Mouse (Mus musculus) CH12.LX (cell line): ENCODE measurements around the gene Sycn. TPM values are rescaled to one million over a fixed set of nuclear protein-coding genes. Genes with fewer than 3 reads are reported as not detected.
A peak's percentile ranks its signal among the peaks of the same experiment; 100 is the strongest.

Experiments
- DNase-seq: peaks from one replicate; pipeline ENCODE4 v3.0.0-alpha.2; 2013; ENCODE audit errors: extremely low read depth
- H3K27ac ChIP-seq: 2 replicates; pipeline ENCODE4 v1.5.1; 2012; ENCODE audit warnings: low read depth, mild to moderate bottlenecking, control low read depth, moderate library complexity; ENCODE audit not compliant: insufficient read depth
- H3K27me3 ChIP-seq: replicated peaks from 2 replicates; pipeline ENCODE3; 2012; ENCODE audit warnings: inconsistent platforms
- H3K36me3 ChIP-seq, 2 experiments: replicated peaks in 1 of 2; 2 replicates each; pipeline versions ENCODE3 to v1.6.1; 2012; ENCODE audit warnings: inconsistent platforms in 1 of 2, low read length in 1 of 2, mild to moderate bottlenecking in 1 of 2, mixed read lengths in 1 of 2, moderate library complexity in 1 of 2; ENCODE audit not compliant: control insufficient read depth in 1 of 2, insufficient read depth in 1 of 2
- H3K4me1 ChIP-seq, 2 experiments: 2 replicates each; pipeline ENCODE4 v1.6.1; 2012; ENCODE audit warnings: inconsistent platforms in 1 of 2, moderate library complexity in 1 of 2; ENCODE audit not compliant: insufficient read depth in 2 of 2, control insufficient read depth in 1 of 2
- H3K4me2 ChIP-seq: 2 replicates; pipeline ENCODE4 v1.6.1; 2012; ENCODE audit warnings: low read depth, mild to moderate bottlenecking, control low read depth; ENCODE audit not compliant: poor library complexity, insufficient read depth, severe bottlenecking
- H3K4me3 ChIP-seq, 3 experiments: fragments of 150-350 bp in 1 of 3; sonication (generic) in 1 of 3; replicated peaks in 1 of 3; 2 replicates each; pipeline versions ENCODE3 to v1.5.1; 2011 to 2012; ENCODE audit warnings: low read depth in 2 of 3, low read length in 2 of 3, mild to moderate bottlenecking in 2 of 3, moderate library complexity in 2 of 3, control low read depth in 1 of 3, improper control_type of control experiment in 1 of 3, inconsistent platforms in 1 of 3, mixed read lengths in 1 of 3; ENCODE audit not compliant: poor library complexity in 1 of 3
- H3K79me2 ChIP-seq: replicated peaks from 2 replicates; pipeline ENCODE4 v1.6.1; 2012; ENCODE audit warnings: mild to moderate bottlenecking, moderate library complexity; ENCODE audit not compliant: control insufficient read depth, poor library complexity, insufficient read depth, severe bottlenecking; ENCODE audit errors: extremely low read depth
- H3K9ac ChIP-seq: 2 replicates; pipeline ENCODE4 v1.6.1; 2012; ENCODE audit warnings: low read depth, mild to moderate bottlenecking, control low read depth, moderate library complexity; ENCODE audit not compliant: insufficient read depth
- H3K9me3 ChIP-seq: replicated peaks from 2 replicates; pipeline ENCODE3; 2012; ENCODE audit warnings: low read length, inconsistent platforms, mixed read lengths
- CHD1 ChIP-seq: IDR thresholded peaks from 2 replicates; pipeline ENCODE4 v1.6.1; 2012; ENCODE audit warnings: low read depth, low read length, improper control_type of control experiment, inconsistent platforms
- CTCF ChIP-seq, 2 experiments: IDR thresholded peaks in 1 of 2; conservative IDR thresholded peaks in 1 of 2; 2 replicates each; pipeline ENCODE4 v1.5.1; 2011 to 2012; ENCODE audit warnings: low read depth in 2 of 2, low read length in 2 of 2, improper control_type of control experiment in 1 of 2, inconsistent platforms in 1 of 2, mild to moderate bottlenecking in 1 of 2, moderate library complexity in 1 of 2
- E2F4 ChIP-seq: IDR thresholded peaks from 2 replicates; pipeline ENCODE4 v1.6.1; 2011; ENCODE audit warnings: low read depth, low read length, improper control_type of control experiment; ENCODE audit not compliant: insufficient replicate concordance
- EP300 ChIP-seq: IDR thresholded peaks from 2 replicates; pipeline ENCODE4 v1.6.1; 2011; ENCODE audit warnings: low read length, improper control_type of control experiment
- ETS1 ChIP-seq: conservative IDR thresholded peaks from 2 replicates; pipeline ENCODE4 v1.6.1; 2012; ENCODE audit warnings: low read depth, mild to moderate bottlenecking, inconsistent platforms, low read length, improper control_type of control experiment, moderate library complexity
- GABPA ChIP-seq: IDR thresholded peaks from 2 replicates; pipeline ENCODE4 v1.6.1; 2012; ENCODE audit warnings: low read depth, low read length, improper control_type of control experiment, inconsistent platforms; ENCODE audit not compliant: insufficient replicate concordance
- JUN ChIP-seq: IDR thresholded peaks from 2 replicates; pipeline ENCODE4 v1.6.1; 2011; ENCODE audit warnings: low read depth, mild to moderate bottlenecking, low read length, improper control_type of control experiment, moderate library complexity; ENCODE audit not compliant: insufficient read depth
- JUND ChIP-seq: conservative IDR thresholded peaks from 2 replicates; pipeline ENCODE4 v1.6.1; 2011; ENCODE audit warnings: low read depth, low read length, improper control_type of control experiment
- MAFK ChIP-seq: IDR thresholded peaks from 2 replicates; pipeline ENCODE4 v1.6.1; 2011; ENCODE audit warnings: low read length, improper control_type of control experiment; ENCODE audit not compliant: insufficient replicate concordance
- MAX ChIP-seq: IDR thresholded peaks from 2 replicates; pipeline ENCODE4 v1.6.1; 2011; ENCODE audit warnings: low read length, improper control_type of control experiment
- MAZ ChIP-seq: IDR thresholded peaks from 2 replicates; pipeline ENCODE4 v1.6.1; 2012; ENCODE audit warnings: low read depth, mild to moderate bottlenecking, inconsistent platforms, low read length, improper control_type of control experiment, moderate library complexity
- MXI1 ChIP-seq: IDR thresholded peaks from 2 replicates; pipeline ENCODE4 v1.6.1; 2011; ENCODE audit warnings: mild to moderate bottlenecking, low read depth, low read length, improper control_type of control experiment
- NELFE ChIP-seq: IDR thresholded peaks from 2 replicates; pipeline ENCODE4 v1.6.1; 2011; ENCODE audit warnings: low read depth, low read length, improper control_type of control experiment
- NRF1 ChIP-seq: IDR thresholded peaks from 2 replicates; pipeline ENCODE4 v1.6.1; 2014; ENCODE audit warnings: low read depth, mild to moderate bottlenecking, inconsistent platforms, low read length, improper control_type of control experiment, moderate library complexity
- POLR2AphosphoS2 ChIP-seq: IDR thresholded peaks from 2 replicates; pipeline ENCODE4 v1.6.1; 2011; ENCODE audit warnings: low read depth, low read length, improper control_type of control experiment
- RAD21 ChIP-seq: IDR thresholded peaks from 2 replicates; pipeline ENCODE4 v1.6.1; 2011; ENCODE audit warnings: low read depth, mild to moderate bottlenecking, low read length, improper control_type of control experiment, moderate library complexity
- TCF12 ChIP-seq: IDR thresholded peaks from 2 replicates; pipeline ENCODE4 v1.6.1; 2014; ENCODE audit warnings: low read depth, mild to moderate bottlenecking, inconsistent platforms, low read length, improper control_type of control experiment
- UBTF ChIP-seq: IDR thresholded peaks from 2 replicates; pipeline ENCODE4 v1.6.1; 2012; ENCODE audit warnings: low read depth, mild to moderate bottlenecking, inconsistent platforms, low read length, improper control_type of control experiment, moderate library complexity
- USF1 ChIP-seq: IDR thresholded peaks from 2 replicates; pipeline ENCODE4 v1.6.1; 2014; ENCODE audit warnings: low read depth, mild to moderate bottlenecking, inconsistent platforms, low read length, improper control_type of control experiment
- USF2 ChIP-seq: conservative IDR thresholded peaks from 2 replicates; pipeline ENCODE4 v1.6.1; 2011; ENCODE audit warnings: low read depth, low read length, improper control_type of control experiment
- ZC3H11A ChIP-seq: IDR thresholded peaks from 2 replicates; pipeline ENCODE4 v1.6.1; 2012; ENCODE audit warnings: low read depth, mild to moderate bottlenecking, inconsistent platforms, low read length, improper control_type of control experiment
- ZKSCAN1 ChIP-seq: IDR thresholded peaks from 2 replicates; pipeline ENCODE4 v1.6.1; 2012; ENCODE audit warnings: low read depth, inconsistent platforms, low read length, improper control_type of control experiment, borderline replicate concordance
- ZMIZ1 ChIP-seq: IDR thresholded peaks from 2 replicates; pipeline ENCODE4 v1.6.1; 2012; ENCODE audit warnings: low read depth, mild to moderate bottlenecking, inconsistent platforms, low read length, improper control_type of control experiment
- dilution Hi-C: fragments of 300-500 bp; cut with MboI; formaldehyde crosslinking; loops from 2 replicates; pipeline ENCODE4 v1.14.3; 2020; ENCODE audit warnings: low sequenced_read_pairs; ENCODE audit not compliant: extremely low pct_unique_long_range_greater_than_20kb, extremely low pct_ligation_motif_present
- in situ Hi-C: fragments of 300-500 bp; cut with MboI; formaldehyde crosslinking; loops from 3 replicates; pipeline ENCODE4 v1.14.3; 2019; ENCODE audit warnings: low sequenced_read_pairs, low pct_ligation_motif_present, low pct_unique_long_range_greater_than_20kb, mixed read lengths
- polyA plus RNA-seq: library from polyadenylated mRNA; unstranded; fragments of >175 nt; gene quantifications from 2 replicates; pipeline ENCODE4 v1.2.1, GENCODE M21; 2012; ENCODE audit warnings: low read depth; ENCODE audit not compliant: insufficient read length
- total RNA-seq, 2 experiments: library from RNA; depleted of rRNA; stranded (reverse); fragments of 300-350 nt in 1 of 2; fragments of >200 nt in 1 of 2; gene quantifications; 2 replicates each; pipeline ENCODE4 v1.2.3; 2012 to 2014

Gene Sycn
- total and polyA plus RNA-seq, 3 experiments: not detected

DNA sequence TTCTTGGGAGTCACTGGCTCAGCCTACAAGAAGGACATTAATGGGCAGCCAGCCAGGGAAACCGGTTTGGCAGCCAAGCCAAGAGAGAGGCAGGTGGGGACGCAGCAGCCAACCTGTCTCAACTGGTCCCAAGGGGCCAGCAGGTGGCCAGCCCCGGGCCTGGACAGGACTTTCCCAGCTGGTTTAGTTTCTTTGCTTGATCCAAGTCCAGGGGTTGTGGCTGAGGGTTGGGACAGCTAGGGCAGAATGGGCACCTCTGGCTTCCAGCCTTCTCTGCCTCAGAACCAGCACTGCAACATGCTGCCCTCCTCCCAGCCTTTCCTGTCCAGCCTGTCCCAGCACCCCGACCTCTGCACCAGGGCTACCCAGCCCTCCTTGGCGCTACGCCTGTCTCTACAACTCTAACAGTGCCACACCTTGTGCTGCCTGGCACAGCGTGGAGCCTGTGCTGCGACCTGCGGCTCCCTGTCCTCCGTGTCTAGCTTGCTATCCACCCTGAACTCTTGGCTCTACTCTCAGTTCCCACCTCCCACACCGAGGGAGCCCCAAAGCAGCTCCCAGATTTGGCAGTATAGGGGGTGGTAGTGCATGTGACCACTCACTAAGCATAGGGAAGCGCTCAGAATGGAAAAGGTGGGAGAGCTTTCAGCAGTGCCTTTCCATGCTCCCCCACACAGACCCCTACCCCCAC, 29.8 kb downstream of the Sycn start:
- Histone ChIP-seq H3K4me1 (peaks cover 4 to 29% of the 10 kb centered on the region in 2 experiments), H3K36me3 (peaks cover 23 to 73% of the 10 kb centered on the region in 2 experiments), H3K4me3 (no peak overlapping the region), H3K9ac (no peak overlapping the region), H3K79me2 (no peaks in the 10 kb centered on the region), H3K27me3 (no peaks in the 10 kb centered on the region), H3K9me3 (no peaks in the 10 kb centered on the region)
- DNase-seq: no peak
- in situ Hi-C loops (no loop called here), dilution Hi-C loops (no loop called here)
- TF ChIP-seq GABPA (no peak), MXI1 (no peak), ZC3H11A (no peak), E2F4 (no peak), CHD1 (no peak), MAZ (no peak), TCF12 (no peak), UBTF (no peak), USF2 (no peak), CTCF (conservative IDR thresholded peaks at IDR 0.05 in 1 of 2, IDR thresholded peaks at IDR 0.05 in 1 of 2; ENCODE audit: low read depth in 2 of 2, low read length in 2 of 2) (no peak), MAX (no peak), ZMIZ1 (no peak), NELFE (no peak), EP300 (no peak), POLR2AphosphoS2 (no peak), JUND (no peak)
- TF ChIP-seq, all 38 proteins: peak for 0
- Histone ChIP-seq H3K4me2 (no peak overlapping the region), H3K27ac (no peak overlapping the region)

DNA sequence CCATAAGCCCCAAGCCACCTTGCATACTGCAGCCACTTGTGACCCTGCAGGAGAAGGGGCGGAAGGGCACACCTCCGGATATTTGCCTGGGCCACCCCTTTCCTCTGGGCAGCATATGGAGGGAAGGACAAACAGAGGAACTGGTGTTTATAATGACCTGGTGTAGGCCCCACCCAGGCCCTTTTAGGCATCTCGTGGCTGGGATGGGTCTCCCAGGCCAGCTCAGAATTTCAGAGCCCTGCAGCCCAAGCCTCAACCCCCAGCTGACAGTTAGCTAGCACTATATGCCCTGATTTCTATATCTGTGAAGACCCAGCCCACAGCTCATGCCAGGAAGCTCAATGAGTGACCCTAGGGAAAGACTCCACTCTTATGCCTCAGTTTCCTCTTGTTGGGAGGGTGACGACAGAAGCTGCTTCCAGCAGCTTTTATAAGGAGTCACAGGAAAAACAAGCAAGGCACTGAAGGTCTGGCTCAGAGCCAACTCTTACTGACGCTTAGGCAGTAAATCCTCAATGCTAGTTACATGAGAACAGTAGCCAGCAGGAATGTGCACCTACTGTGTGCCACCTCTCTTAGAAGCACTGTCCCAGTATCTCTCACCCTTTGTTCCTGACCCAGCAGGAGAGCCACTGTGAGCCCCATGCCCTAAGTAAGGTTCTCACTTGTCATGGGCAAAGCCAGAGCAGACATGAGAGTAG, 30.4 kb downstream of the Sycn start:
- no peak for DNase-seq
- in situ Hi-C loops (no loop called here), dilution Hi-C loops (no loop called here)
- Histone ChIP-seq H3K4me3 (no peak overlapping the region), H3K4me1 (peaks cover 4 to 30% of the 10 kb centered on the region in 2 experiments), H3K36me3 (peaks cover 19 to 71% of the 10 kb centered on the region in 2 experiments), H3K27ac (no peak overlapping the region), H3K9me3 (no peaks in the 10 kb centered on the region), H3K4me2 (no peak overlapping the region), H3K27me3 (no peaks in the 10 kb centered on the region), H3K79me2 (no peaks in the 10 kb centered on the region), H3K9ac (no peak overlapping the region)
- TF ChIP-seq NRF1: no peak
- no peak for TF ChIP-seq EP300
- TF ChIP-seq RAD21: no peak
- TF ChIP-seq JUND: no peak
- no peak for TF ChIP-seq MAFK
- TF ChIP-seq USF1: no peak
- TF ChIP-seq ETS1: no peak
- TF ChIP-seq JUN: no peak
- TF ChIP-seq ZKSCAN1: peak; percentile 17; the same call in 1 of the 2 replicates
